Mouse (Mus musculus): ENCODE measurements around the gene Snapc3. TPM values are rescaled to one million over a fixed set of nuclear protein-coding genes. Genes with fewer than 3 reads are reported as not detected.
A peak's percentile ranks its signal among the peaks of the same experiment; 100 is the strongest.
"Not testable (repeated sequence)": the region's sequence is repeated elsewhere in the genome, so short reads cannot be mapped to it uniquely, and the experiment has no call there.

The Snapc3 gene
- total RNA-seq, 2 experiments from 2014 or later: 42.2 to 44.7 TPM

DNA sequence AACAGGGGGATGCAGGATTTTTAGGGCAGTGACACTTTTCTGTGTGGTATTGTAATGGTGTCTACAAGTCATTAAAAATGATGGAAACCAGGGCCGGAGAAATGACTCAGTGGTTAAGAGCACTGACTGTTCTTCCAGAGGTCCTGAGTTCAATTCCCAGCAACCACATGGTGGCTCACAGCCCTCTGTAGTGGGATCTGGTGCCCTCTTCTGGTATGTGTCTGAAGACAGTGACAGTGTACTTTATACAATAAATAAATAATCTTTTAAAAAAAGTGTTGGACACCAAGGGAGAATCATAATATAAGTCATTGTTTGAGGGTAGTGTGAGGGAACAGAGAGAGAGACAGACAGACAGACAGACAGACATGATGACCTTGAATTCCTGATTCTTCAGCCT is 75.6 kb downstream of the Snapc3 start:
- DNase-seq (ENCODE audit: low spot score in 2 of 2): no peak

DNA sequence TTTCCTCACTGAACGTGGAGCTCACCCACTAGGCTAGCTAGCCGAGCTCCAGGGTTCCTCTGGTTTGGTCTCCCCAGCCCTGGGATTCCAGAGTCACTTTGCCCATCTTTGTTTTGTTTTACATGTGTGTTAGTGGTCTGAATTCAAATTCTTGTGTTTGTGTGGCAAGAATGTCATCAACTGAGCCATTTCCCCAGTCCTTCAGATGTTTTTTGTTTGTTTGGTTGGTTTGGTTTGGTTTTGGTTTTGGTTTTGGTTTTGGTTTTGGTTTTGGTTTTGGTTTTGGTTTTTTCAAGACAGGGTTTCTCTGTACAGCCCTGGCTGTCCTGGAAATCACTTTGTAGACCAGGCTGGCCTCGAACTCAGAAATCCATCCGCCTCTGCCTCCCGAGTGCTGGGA is 79.5 kb downstream of the Snapc3 start:
- DNase-seq (ENCODE audit: low spot score in 2 of 2): not testable (repeated sequence)

DNA sequence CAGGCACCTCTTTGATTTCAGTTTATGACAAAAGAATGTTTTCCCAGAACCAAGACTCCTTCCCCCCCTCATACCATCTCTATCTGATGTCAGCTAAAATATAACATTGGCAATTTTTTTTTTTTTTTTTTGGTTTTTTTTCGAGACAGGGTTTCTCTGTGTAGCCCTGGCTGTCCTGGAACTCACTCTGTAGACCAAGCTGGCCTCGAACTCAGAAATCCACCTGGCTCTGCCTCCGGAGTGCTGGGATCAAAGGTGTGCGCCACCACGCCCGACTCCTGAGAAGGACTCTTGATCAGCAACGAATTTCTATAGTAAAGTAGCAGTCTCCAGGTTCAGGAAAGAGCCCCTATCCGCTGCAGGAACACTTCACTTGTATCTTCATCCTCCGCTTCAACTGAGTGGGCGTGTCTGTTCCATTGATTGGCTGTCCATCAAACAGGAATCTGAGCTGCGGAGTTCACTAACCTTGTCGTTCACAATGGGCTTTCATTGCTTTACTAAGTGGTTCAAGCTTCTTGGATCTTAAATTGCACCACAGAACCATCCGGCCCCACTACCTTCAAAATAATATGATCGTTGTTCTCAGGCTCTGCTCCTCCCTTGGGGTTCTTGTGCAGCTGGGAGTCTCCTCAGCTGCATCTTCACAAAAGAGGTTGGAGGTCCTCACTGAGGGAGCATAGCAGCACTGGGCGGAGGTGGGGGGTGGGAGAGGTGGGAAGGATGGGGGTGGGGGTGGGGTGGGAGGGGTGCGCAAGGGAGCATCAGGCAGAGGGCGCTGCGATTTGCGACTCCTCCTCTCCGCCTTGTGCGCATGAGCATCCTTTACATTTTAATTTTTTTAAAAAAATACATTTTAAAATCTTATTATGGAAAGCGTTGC is 82.9 kb downstream of the Snapc3 start:
- DNase-seq (ENCODE audit: low spot score in 2 of 2): peak; percentile 15 to 26

DNA sequence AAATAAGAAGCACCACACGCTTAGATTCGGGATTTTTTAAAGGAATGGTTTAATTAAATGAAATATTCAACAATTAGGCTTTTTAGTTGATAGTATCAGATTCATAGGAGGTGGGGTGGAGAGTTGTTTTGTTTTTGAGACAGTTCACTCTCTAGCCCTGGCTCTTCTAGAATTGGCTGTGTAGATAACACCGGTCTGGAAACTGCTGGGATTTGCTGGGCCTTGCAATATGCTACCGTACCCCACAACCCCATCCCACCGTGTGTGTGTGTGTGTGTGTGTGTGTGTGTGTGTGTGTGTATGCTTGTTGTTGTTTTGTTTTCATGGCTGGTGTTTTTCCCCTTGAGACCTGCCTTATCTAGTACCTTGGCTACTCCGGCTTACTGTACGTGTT is 83.5 kb downstream of the Snapc3 start:
- DNase-seq (ENCODE audit: low spot score in 2 of 2): no peak

DNA sequence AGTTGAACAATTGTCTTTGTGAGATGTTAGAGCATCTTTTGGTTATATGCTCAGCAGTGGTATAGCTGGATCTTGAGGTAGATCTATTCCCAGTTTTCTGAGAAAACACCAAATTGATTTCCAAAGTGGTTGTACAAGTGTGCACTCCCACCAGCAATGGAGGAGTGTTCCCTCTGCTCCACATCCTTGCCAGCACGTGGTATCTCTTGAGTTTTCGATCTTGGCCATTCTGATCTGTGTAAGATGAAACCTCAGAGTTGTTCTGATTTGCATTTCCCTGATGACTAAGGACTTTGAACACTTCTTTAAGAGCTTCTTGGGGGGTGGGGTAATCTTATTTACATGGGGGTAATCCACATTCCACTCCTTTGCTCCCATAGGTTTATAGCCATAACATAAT is 92.1 kb downstream of the Snapc3 start:
- no peak for DNase-seq (ENCODE audit: low spot score in 2 of 2)

DNA sequence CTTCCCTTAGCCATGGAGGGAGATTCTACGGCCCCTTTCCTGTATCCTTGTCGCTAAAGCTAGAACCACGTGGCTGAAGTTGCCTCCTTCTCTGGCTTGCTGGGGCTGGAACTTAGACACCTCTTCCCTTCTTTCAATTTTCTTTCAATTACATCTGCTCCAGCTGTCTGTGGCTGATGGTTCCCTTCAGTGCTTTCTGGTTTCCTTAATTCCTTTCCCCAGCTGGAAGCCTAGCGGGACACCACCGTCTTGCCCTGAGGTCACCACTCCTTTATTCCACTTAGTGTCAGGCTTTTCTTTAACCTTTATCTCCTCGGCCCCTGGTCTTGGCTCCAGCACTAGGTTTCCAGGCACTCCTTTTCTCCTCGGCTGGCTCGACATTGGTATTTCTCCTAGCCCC is 93.6 kb downstream of the Snapc3 start:
- DNase-seq (ENCODE audit: low spot score in 2 of 2): no peak

DNA sequence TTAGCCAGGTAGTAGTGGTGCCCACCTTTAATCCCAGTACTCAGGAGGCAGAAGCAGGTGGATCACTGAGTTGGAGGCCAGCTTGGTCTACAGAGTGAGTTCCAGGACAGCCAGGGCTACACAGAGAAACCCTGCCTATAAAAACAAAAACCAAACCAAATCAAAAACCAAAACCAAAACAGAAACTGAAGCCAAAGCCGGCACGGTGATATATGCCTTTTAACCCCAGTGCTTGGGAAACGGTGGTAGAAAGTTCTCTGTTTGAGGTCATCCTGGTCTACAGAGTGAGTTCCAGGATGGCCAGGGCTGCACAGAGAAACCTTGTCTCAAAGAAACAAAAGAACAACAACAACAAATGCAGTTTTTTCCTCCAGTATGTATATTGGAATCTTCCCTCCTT is 94.7 kb downstream of the Snapc3 start:
- no peak for DNase-seq (ENCODE audit: low spot score in 2 of 2)

DNA sequence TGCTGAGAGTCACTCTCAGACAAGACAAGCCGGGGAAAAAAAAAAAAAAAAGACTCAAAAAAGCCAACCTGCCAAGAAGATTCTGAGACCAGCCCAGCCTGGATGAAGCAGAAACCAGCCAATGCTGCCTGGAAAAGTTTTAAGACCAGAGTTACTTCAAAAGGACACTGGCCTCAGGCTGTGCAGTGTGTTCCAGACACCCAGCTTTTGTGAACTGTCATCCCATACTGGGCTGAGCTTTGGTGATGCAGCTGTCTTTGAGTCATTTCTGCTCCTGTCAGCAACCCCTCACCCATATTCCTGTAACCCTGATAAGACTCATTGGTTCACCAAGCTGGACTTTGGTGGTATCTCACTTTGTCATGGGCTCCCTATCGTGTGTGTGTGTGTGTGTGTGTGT is 95.1 kb downstream of the Snapc3 start:
- no peak for DNase-seq (ENCODE audit: low spot score in 2 of 2)

DNA sequence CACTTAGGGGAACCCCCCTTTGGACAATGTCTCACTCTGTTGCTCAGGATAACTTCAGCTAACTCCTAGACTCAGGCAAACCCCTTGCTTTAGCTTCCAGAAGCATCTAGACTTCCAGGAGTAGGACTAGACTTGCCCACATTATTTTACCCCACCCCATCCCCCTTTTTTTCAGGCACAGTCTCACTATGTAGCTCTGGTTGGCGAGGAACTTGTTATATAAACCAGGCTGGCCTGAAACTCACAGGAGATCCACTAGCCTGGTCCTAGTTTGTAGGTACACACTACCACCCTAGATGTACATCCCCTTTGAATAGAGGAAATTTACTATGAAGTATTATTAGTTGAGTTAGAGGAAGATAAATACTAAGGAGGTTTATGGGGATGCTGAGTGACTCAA is 96.7 kb downstream of the Snapc3 start:
- DNase-seq (ENCODE audit: low spot score in 2 of 2): no peak

DNA sequence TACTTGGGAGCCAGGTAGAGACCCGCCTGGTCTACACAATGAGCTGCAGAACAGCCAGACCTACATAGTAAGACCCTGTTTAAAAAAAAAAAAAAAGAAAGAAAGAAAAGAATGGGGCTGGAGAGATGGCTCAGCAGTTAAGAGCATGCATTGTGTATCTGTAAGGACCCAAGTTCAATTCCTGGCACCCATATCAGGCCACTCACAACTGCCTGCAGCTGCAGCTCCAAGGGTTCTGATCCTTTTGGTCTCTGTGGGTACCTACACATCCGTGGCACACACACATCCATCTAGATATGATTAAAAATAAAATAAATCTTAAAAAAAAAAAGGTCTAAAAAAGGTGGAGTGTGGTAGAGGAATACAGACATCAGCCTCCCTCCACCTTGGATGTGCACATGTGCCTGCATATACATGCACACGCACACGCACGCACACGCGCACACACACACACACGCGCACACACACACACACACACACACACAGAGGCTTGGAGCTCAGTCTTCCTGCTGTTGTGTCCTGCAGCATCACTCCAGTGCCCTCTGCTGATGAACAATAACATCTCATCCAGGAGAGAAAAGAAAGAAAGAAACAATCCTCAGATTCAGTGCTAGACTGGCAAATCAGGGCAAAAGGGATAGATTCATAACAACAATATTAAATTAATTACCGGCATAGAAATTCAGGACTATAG is 97.6 kb downstream of the Snapc3 start:
- peak; percentile 14 to 15 for DNase-seq (ENCODE audit: low spot score in 2 of 2)

DNA sequence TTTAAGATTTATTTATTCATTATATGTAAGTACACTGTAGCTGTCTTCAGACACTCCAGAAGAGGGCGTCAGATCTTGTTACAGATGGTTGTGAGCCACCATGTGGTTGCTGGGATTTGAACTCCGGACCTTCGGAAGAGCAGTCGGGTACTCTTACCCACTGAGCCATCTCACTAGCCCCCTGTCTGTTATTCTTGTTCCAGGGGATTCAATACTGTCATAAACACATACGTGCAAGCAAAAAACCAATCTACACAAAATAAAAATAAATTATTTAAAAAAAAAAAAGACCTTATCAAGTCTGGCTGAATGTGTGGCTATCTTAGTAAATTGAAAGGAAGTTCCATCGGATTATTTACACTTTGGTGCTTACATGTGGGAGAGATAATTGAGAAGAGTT is 98.6 kb downstream of the Snapc3 start:
- not testable (repeated sequence) for DNase-seq (ENCODE audit: low spot score in 2 of 2)

Other genes with a start within 250 kb of the Snapc3 start
- 10 to 100 TPM; 26.1 to 28.9 TPM for gene Ttc39b, start 93.5 kb upstream of the Snapc3 start, total RNA-seq (2021)
- gene Psip1, start 68.7 kb downstream of the Snapc3 start, total RNA-seq (2021): 100 to 1,000 TPM; 254 to 258 TPM
- 1 to 10 TPM; 3.1 to 3.9 TPM for gene Ccdc171, start 107.8 kb downstream of the Snapc3 start, total RNA-seq (2021)